Mouse (Mus musculus): Measurements from ENCODE around the gene Pcsk1n. TPM values are rescaled to one million over a fixed set of nuclear protein-coding genes. Genes with fewer than 3 reads are reported as not detected.

The Pcsk1n gene
- polyA plus RNA-seq, 1 experiment, result 1.4 TPM

- Histone ChIP-seq H3K36me3 (replicated peaks; ENCODE audit: low read length) (peaks cover 25% of the 10 kb centered on the region), H3K4me1 (peaks cover 54% of the 10 kb centered on the region), H3K27me3 (replicated peaks) (no peaks in the 10 kb centered on the region), H3K9me3 (no peaks in the 10 kb centered on the region), H3K4me3 (replicated peaks) (peak overlapping the region; percentile 95)
- TF ChIP-seq FLI1 (IDR thresholded peaks at IDR 0.05; ENCODE audit: low read length) (no peak), GATA1 (IDR thresholded peaks at IDR 0.05; ENCODE audit: borderline replicate concordance, low read length) (no peak)
These were observed 48.6 kb downstream of the Pcsk1n start for GRCm38 (mm10) chrX:7968226-7968625.

GRCm38 (mm10) chrX:7968899-7969298, 49.3 kb downstream of the Pcsk1n start:
- Histone ChIP-seq H3K36me3 (replicated peaks; ENCODE audit: low read length) (peaks cover 20% of the 10 kb centered on the region), H3K27me3 (replicated peaks) (no peaks in the 10 kb centered on the region), H3K9me3 (no peaks in the 10 kb centered on the region), H3K4me1 (peaks cover 53% of the 10 kb centered on the region), H3K4me3 (replicated peaks) (peak overlapping the region; percentile 86)
- no peak for TF ChIP-seq GATA1 (IDR thresholded peaks at IDR 0.05; ENCODE audit: borderline replicate concordance, low read length)
- no peak for TF ChIP-seq FLI1 (IDR thresholded peaks at IDR 0.05; ENCODE audit: low read length)

- TF ChIP-seq GATA1 (IDR thresholded peaks at IDR 0.05; ENCODE audit: borderline replicate concordance, low read length), result peak; percentile 81
- TF ChIP-seq FLI1 (IDR thresholded peaks at IDR 0.05; ENCODE audit: low read length), result no peak
- Histone ChIP-seq H3K4me1 (peaks cover 55% of the 10 kb centered on the region), H3K36me3 (replicated peaks; ENCODE audit: low read length) (peaks cover 2% of the 10 kb centered on the region), H3K27me3 (replicated peaks) (no peaks in the 10 kb centered on the region), H3K9me3 (no peaks in the 10 kb centered on the region), H3K4me3 (replicated peaks) (peak overlapping the region; percentile 64)
These were observed 51.7 kb downstream of the Pcsk1n start for GRCm38 (mm10) chrX:7971292-7971691.

Other genes with a start within 250 kb of the Pcsk1n start
- 18.5 and 29.3 TPM in 2 replicates for gene Plp2, start 248.4 kb upstream of the Pcsk1n start, polyA plus RNA-seq (2012; ENCODE audit: insufficient read depth, low replicate concordance)
- not detected in 2 replicates for gene Magix, start 238.6 kb upstream of the Pcsk1n start, polyA plus RNA-seq (2012; ENCODE audit: insufficient read depth, low replicate concordance)
- 2.4 TPM in 1 of 2 replicates, not detected in the other for gene Gpkow, start 222.7 kb upstream of the Pcsk1n start, polyA plus RNA-seq (2012; ENCODE audit: insufficient read depth, low replicate concordance)
- gene Wdr45, start 205.5 kb upstream of the Pcsk1n start, polyA plus RNA-seq (2012; ENCODE audit: insufficient read depth, low replicate concordance), result 8.7 and 24.6 TPM in 2 replicates
- 12.9 TPM in 1 of 2 replicates, not detected in the other for gene Gm45208, start 197.6 kb upstream of the Pcsk1n start, polyA plus RNA-seq (2012; ENCODE audit: insufficient read depth, low replicate concordance)
- 28.2 and 91.3 TPM in 2 replicates for gene Praf2, start 191.4 kb upstream of the Pcsk1n start, polyA plus RNA-seq (2012; ENCODE audit: insufficient read depth, low replicate concordance)
- 8.5 and 31.6 TPM in 2 replicates for gene Ccdc120, start 168.9 kb upstream of the Pcsk1n start, polyA plus RNA-seq (2012; ENCODE audit: insufficient read depth, low replicate concordance)
- gene Tfe3, start 157.3 kb upstream of the Pcsk1n start, polyA plus RNA-seq (2012; ENCODE audit: insufficient read depth, low replicate concordance), result 17.5 and 17.8 TPM in 2 replicates
- 7.5 and 16.3 TPM in 2 replicates for gene Gripap1, start 130.1 kb upstream of the Pcsk1n start, polyA plus RNA-seq (2012; ENCODE audit: insufficient read depth, low replicate concordance)
- 0.15 TPM in 1 of 2 replicates, not detected in the other for gene Kcnd1, start 97.5 kb upstream of the Pcsk1n start, polyA plus RNA-seq (2012; ENCODE audit: insufficient read depth, low replicate concordance)
- 89.2 and 180 TPM in 2 replicates for gene Otud5, start 78.5 kb upstream of the Pcsk1n start, polyA plus RNA-seq (2012; ENCODE audit: insufficient read depth, low replicate concordance)
- gene Pim2, start 41.6 kb upstream of the Pcsk1n start, polyA plus RNA-seq (2012; ENCODE audit: insufficient read depth, low replicate concordance), result 177 and 348 TPM in 2 replicates
- 99.5 and 147 TPM in 2 replicates for gene Slc35a2, start 35.8 kb upstream of the Pcsk1n start, polyA plus RNA-seq (2012; ENCODE audit: insufficient read depth, low replicate concordance)
- 135 and 223 TPM in 2 replicates for gene Pqbp1, start 20.6 kb upstream of the Pcsk1n start, polyA plus RNA-seq (2012; ENCODE audit: insufficient read depth, low replicate concordance)
- 139 and 161 TPM in 2 replicates for gene Timm17b, start 20.5 kb upstream of the Pcsk1n start, polyA plus RNA-seq (2012; ENCODE audit: insufficient read depth, low replicate concordance)
- not detected in 2 replicates for gene Gm10491, start 12.0 kb upstream of the Pcsk1n start, polyA plus RNA-seq (2012; ENCODE audit: insufficient read depth, low replicate concordance)
- gene Gm10490, start 10.3 kb upstream of the Pcsk1n start, polyA plus RNA-seq (2012; ENCODE audit: insufficient read depth, low replicate concordance), result not detected in 2 replicates
- gene Eras, start 8.8 kb downstream of the Pcsk1n start, polyA plus RNA-seq (2012; ENCODE audit: insufficient read depth, low replicate concordance), result not detected in 2 replicates
- 0.96 and 16.9 TPM in 2 replicates for gene Hdac6, start 28.1 kb downstream of the Pcsk1n start, polyA plus RNA-seq (2012; ENCODE audit: insufficient read depth, low replicate concordance)
- gene Gata1, start 58.2 kb downstream of the Pcsk1n start, polyA plus RNA-seq (2012; ENCODE audit: insufficient read depth, low replicate concordance), result 227 and 1,046 TPM in 2 replicates
- 0.94 TPM in 1 of 2 replicates, not detected in the other for gene Glod5, start 98.7 kb downstream of the Pcsk1n start, polyA plus RNA-seq (2012; ENCODE audit: insufficient read depth, low replicate concordance)
- 0.99 and 3.9 TPM in 2 replicates for gene Suv39h1, start 154.9 kb downstream of the Pcsk1n start, polyA plus RNA-seq (2012; ENCODE audit: insufficient read depth, low replicate concordance)
- 450 and 808 TPM in 2 replicates for gene Was, start 170.7 kb downstream of the Pcsk1n start, polyA plus RNA-seq (2012; ENCODE audit: insufficient read depth, low replicate concordance)
- 23.4 and 38.2 TPM in 2 replicates for gene Wdr13, start 213.1 kb downstream of the Pcsk1n start, polyA plus RNA-seq (2012; ENCODE audit: insufficient read depth, low replicate concordance)
- gene Rbm3, start 226.1 kb downstream of the Pcsk1n start, polyA plus RNA-seq (2012; ENCODE audit: insufficient read depth, low replicate concordance), result 3.2 and 96.3 TPM in 2 replicates